Mouse (Mus musculus): ENCODE results near the gene Dusp12. TPM values are rescaled to one million over a fixed set of nuclear protein-coding genes. Genes with fewer than 3 reads are reported as not detected.

Dusp12 gene
- polyA plus RNA-seq, 1 experiment: 0.16 TPM

DNA sequence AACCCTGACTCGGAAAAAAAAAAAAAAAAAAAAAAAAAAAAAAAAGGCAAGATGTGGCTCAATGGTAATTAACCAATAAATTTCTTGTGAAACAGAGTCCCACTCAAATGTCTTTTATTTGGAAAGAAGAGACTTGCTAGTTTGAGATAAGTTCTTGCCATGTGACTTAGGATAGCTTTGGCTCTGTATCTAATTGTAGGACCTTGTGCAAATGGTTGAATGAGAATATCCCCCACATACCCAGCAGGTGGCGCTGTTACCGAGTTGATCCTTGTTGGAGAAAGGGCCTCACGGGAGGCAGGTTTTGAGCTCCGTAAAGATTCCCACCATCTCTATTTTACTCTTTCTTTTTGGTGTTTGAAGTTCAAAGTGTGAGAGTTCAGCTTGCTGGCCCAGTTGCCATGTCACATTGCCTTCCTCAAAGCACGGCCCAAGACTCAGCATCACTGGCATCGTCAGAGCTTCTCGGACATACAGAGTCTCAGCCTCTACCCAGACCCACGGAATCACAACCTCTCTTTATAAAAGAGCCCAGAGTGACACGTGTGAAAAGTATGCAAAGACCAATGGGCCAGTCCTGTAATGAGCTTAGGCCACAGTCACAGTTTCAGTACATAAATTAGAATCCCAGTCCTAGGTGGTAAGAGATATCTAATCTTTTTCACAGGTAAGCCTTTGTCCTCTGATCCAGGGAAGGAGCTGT is 16.3 kb upstream of the Dusp12 start:
- TF ChIP-seq TAL1 (IDR thresholded peaks at IDR 0.05; ENCODE audit: low read length): no peak
- no peak for TF ChIP-seq GATA1 (IDR thresholded peaks at IDR 0.05; ENCODE audit: low read length)
- H3K4me1 ChIP-seq (ENCODE audit: control insufficient read depth): peaks cover 3% of the 10 kb centered on the region
- H3K27me3 ChIP-seq (ENCODE audit: control insufficient read depth): peaks cover 40% of the 10 kb centered on the region
- no peaks in the 10 kb centered on the region for H3K36me3 ChIP-seq (ENCODE audit: control insufficient read depth)
- no peak overlapping the region for H3K4me3 ChIP-seq (replicated peaks)
- no peaks in the 10 kb centered on the region for H3K9me3 ChIP-seq (ENCODE audit: control insufficient read depth, low read length)

DNA sequence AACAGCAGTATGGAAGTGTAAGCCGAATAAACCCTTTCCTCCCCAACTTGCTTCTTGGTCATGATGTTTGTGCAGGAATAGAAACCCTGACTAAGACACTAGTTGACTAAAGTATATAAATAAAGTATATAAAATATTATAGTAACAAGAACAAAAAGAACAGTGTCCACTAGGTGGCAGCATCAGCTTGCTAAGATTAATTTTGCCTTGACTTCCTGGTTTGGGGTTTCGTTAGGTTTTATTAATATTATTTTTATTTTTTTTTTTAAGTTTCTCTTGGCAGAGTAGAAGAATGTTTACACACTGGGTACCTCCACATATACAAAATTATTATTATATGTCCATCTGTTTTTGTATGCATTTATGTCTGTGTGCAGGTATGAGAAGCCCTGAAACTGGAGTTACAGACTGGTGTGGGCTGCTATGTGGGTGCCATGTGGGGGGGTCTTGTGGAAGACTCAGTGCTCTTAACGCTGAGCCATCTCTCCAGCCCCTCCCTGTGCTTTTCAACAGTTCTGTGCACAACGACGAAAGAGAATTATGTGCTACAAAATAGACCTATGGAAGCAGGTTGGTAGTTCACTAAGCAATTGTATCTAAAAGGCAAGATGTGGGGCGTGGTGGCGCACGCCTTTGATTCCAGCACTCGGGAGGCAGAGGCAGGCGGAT is 15.6 kb upstream of the Dusp12 start:
- Histone ChIP-seq H3K4me3 (replicated peaks) (no peak overlapping the region), H3K27me3 (ENCODE audit: control insufficient read depth) (peaks cover 39% of the 10 kb centered on the region), H3K4me1 (ENCODE audit: control insufficient read depth) (peaks cover 3% of the 10 kb centered on the region), H3K9me3 (ENCODE audit: control insufficient read depth, low read length) (no peaks in the 10 kb centered on the region), H3K36me3 (ENCODE audit: control insufficient read depth) (no peaks in the 10 kb centered on the region)
- no peak for TF ChIP-seq GATA1 (IDR thresholded peaks at IDR 0.05; ENCODE audit: low read length)
- TF ChIP-seq TAL1 (IDR thresholded peaks at IDR 0.05; ENCODE audit: low read length): no peak

- Histone ChIP-seq H3K9me3 (ENCODE audit: control insufficient read depth, low read length) (no peaks in the 10 kb centered on the region), H3K4me1 (ENCODE audit: control insufficient read depth) (peaks cover 3% of the 10 kb centered on the region), H3K4me3 (replicated peaks) (no peak overlapping the region), H3K27me3 (ENCODE audit: control insufficient read depth) (peaks cover 32% of the 10 kb centered on the region), H3K36me3 (ENCODE audit: control insufficient read depth) (no peaks in the 10 kb centered on the region)
- TF ChIP-seq TAL1 (IDR thresholded peaks at IDR 0.05; ENCODE audit: low read length) (no peak), GATA1 (IDR thresholded peaks at IDR 0.05; ENCODE audit: low read length) (no peak)
Observed at GRCm38 (mm10) chr1:170898413-170899075, 13.2 kb upstream of the Dusp12 start.

GRCm38 (mm10) chr1:170896651-170897281 is 11.4 kb upstream of the Dusp12 start:
- Histone ChIP-seq H3K9me3 (ENCODE audit: control insufficient read depth, low read length) (no peaks in the 10 kb centered on the region), H3K4me1 (ENCODE audit: control insufficient read depth) (peaks cover 3% of the 10 kb centered on the region), H3K36me3 (ENCODE audit: control insufficient read depth) (no peaks in the 10 kb centered on the region), H3K27me3 (ENCODE audit: control insufficient read depth) (peaks cover 26% of the 10 kb centered on the region), H3K4me3 (replicated peaks) (no peak overlapping the region)
- TF ChIP-seq GATA1 (IDR thresholded peaks at IDR 0.05; ENCODE audit: low read length) (no peak), TAL1 (IDR thresholded peaks at IDR 0.05; ENCODE audit: low read length) (no peak)

DNA sequence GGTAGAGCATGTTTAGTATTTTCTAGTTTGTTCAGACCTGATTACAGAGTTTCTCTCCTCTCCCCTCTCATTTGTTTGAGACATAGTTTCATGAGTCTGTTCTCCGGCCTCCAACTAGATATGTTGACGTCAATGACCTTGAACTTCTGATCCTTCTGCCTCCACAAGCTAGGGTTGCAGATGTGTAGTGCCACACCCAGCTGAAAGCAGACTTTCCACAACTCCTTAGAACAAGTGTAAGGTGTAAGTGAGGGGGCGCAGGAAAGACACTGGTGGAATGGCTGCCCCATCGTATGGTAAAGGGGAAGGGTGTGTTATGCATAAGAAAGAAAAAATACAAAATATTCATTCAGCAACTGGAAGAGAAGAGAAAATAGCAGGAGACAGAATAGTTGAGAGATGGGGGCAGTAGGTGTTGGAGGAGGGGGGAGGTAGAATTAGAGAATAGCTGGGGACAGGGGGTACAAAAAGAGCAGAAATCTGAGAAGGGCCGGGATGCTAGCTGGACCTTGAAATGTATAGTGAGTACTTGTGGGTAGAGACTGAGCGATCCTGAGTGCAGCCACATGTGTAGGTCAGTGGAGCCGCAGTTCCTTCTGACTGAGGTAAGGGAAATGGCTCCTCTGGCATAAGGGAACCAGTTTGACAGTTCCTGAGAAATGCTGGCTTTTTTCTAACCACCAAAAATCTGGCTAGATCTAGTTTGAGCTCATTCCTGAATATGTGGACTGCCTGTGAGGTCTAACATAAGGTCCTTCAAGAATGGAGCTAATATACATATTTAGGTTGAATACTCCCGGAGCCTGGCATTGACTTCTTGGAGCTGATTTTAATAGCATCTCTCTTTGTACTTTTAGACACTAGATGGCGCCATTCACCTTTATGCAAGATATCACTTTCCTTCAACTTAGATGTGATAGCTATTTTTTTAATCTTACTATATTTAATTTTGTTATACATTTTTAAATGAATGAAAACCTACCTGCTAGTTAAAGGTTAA is 9.6 kb upstream of the Dusp12 start:
- Histone ChIP-seq H3K27me3 (ENCODE audit: control insufficient read depth) (peaks cover 26% of the 10 kb centered on the region), H3K4me1 (ENCODE audit: control insufficient read depth) (no peaks in the 10 kb centered on the region), H3K4me3 (replicated peaks) (no peak overlapping the region), H3K36me3 (ENCODE audit: control insufficient read depth) (no peaks in the 10 kb centered on the region), H3K9me3 (ENCODE audit: control insufficient read depth, low read length) (no peaks in the 10 kb centered on the region)
- TF ChIP-seq TAL1 (IDR thresholded peaks at IDR 0.05; ENCODE audit: low read length): no peak
- no peak for TF ChIP-seq GATA1 (IDR thresholded peaks at IDR 0.05; ENCODE audit: low read length)

GRCm38 (mm10) chr1:170892279-170892678 is 6.9 kb upstream of the Dusp12 start:
- H3K27me3 ChIP-seq (ENCODE audit: control insufficient read depth): peaks cover 15% of the 10 kb centered on the region
- H3K4me3 ChIP-seq (replicated peaks): no peak overlapping the region
- H3K36me3 ChIP-seq (ENCODE audit: control insufficient read depth): no peaks in the 10 kb centered on the region
- H3K9me3 ChIP-seq (ENCODE audit: control insufficient read depth, low read length): no peaks in the 10 kb centered on the region
- no peak for TF ChIP-seq GATA1 (IDR thresholded peaks at IDR 0.05; ENCODE audit: low read length)
- TF ChIP-seq TAL1 (IDR thresholded peaks at IDR 0.05; ENCODE audit: low read length): no peak
- no peaks in the 10 kb centered on the region for H3K4me1 ChIP-seq (ENCODE audit: control insufficient read depth)

- Histone ChIP-seq H3K4me3 (replicated peaks) (no peak overlapping the region), H3K9me3 (ENCODE audit: control insufficient read depth, low read length) (no peaks in the 10 kb centered on the region), H3K36me3 (ENCODE audit: control insufficient read depth) (no peaks in the 10 kb centered on the region), H3K4me1 (ENCODE audit: control insufficient read depth) (no peaks in the 10 kb centered on the region), H3K27me3 (ENCODE audit: control insufficient read depth) (peaks cover 9% of the 10 kb centered on the region)
- TF ChIP-seq TAL1 (IDR thresholded peaks at IDR 0.05; ENCODE audit: low read length) (no peak), GATA1 (IDR thresholded peaks at IDR 0.05; ENCODE audit: low read length) (no peak)
Observed at GRCm38 (mm10) chr1:170891646-170892045, 6.3 kb upstream of the Dusp12 start.

GRCm38 (mm10) chr1:170889310-170889709 is 4.0 kb upstream of the Dusp12 start:
- Histone ChIP-seq H3K27me3 (ENCODE audit: control insufficient read depth) (peaks cover 10% of the 10 kb centered on the region), H3K36me3 (ENCODE audit: control insufficient read depth) (no peaks in the 10 kb centered on the region), H3K4me1 (ENCODE audit: control insufficient read depth) (peaks cover 12% of the 10 kb centered on the region), H3K9me3 (ENCODE audit: control insufficient read depth, low read length) (no peaks in the 10 kb centered on the region), H3K4me3 (replicated peaks) (no peak overlapping the region)
- TF ChIP-seq TAL1 (IDR thresholded peaks at IDR 0.05; ENCODE audit: low read length) (no peak), GATA1 (IDR thresholded peaks at IDR 0.05; ENCODE audit: low read length) (no peak)
